Mouse (Mus musculus): ENCODE measurements around the gene Fggy. TPM values are rescaled to one million over a fixed set of nuclear protein-coding genes. Genes with fewer than 3 reads are reported as not detected.

The Fggy gene
- total RNA-seq, 2 experiments from 2014 or later = 14.9 to 16.2 TPM

DNA sequence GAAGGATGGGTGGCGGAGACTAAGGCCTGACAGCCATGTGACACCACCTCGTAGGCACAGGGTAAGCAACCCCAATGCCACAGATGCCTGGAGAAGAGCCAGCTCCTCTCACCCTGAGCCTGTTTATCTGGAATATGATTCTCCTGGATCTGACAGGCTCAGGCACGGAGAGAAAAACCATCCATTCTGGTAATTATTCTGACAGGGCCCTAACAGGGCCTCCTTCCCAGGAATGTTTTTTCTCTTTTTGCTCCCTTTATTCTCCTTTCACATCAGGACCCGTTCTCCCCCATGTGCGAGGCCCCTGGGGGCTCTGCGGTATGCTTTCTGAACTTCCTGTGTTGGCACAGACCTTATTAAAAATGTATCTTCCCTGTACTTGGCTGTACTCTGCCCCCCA, 94.7 kb downstream of the Fggy start:
- intact Hi-C loops (cut with DNase I) = no loop called here
- DNase-seq (ENCODE audit: low spot score in 2 of 2) = no peak

DNA sequence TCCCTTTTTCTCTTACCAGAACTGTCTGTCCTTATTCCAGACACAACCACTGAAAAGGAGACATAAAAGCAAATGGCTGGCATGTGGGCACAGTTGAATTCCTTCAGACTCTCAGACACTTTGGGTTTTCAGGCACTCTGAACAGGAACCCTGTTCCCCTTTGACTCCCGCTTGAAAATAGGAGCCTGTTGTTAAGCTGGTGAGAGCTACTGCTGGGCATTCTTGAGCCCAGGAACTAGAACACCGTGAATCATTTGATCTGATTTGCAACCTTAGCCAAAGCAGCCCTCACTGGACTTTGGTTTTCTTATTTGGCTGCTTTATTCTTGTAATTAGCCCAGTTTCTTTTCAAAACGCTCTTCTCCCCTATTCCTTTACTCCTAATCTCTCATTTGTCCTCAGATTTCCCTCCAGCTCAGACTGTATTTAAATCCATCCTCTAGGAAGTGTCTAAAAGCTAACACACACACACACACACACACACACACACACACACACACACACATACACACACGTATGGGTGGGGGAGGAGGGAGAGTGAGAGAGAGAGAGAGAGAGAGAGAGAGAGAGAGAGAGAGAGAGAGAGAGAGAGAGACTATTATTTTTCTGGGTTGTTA, 96.1 kb downstream of the Fggy start:
- intact Hi-C loops (cut with DNase I) = no loop called here
- DNase-seq (ENCODE audit: low spot score in 2 of 2) = peak in 1 of 2 experiments; percentile 39

DNA sequence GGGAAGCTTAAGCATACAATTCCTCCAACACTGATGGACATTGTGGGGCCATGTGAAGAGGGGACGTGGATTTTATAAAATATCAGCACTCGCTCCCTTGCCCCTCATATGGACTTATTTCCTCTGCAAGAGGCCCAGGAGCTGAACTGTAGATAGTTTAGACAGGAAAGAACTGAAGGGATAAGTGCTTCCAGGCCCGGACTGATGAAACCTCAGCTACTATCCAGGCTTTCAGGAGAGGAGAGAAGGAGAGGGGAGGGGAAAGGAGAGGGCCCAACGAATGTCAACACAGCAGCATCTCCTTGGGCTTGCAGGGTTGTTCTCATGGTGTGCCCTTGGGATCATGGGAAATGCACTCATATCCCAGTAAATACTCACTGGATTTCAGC, 96.6 kb downstream of the Fggy start:
- intact Hi-C loops (cut with DNase I) = no loop called here
- DNase-seq (ENCODE audit: low spot score in 2 of 2) = no peak

DNA sequence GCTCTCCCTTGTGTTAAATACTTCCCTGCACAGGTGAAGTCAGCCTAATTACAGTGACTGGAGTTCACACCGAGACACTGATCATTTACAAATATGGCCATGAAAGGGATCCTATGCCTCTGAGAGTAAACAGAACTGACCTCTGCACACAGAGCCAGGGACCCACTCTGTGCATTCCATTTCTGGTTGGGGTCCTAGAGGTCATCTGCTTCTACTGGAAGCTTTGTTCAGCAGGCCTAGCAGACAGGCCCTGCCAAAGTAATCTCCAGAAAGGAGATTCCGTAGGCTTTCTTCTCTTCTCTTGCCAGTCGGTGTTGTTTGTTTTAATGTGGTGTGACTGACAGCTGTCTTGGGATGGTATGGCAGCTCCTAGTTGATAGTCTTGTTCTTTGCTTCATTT, 101.7 kb downstream of the Fggy start:
- intact Hi-C loops (cut with DNase I) = no loop called here
- DNase-seq (ENCODE audit: low spot score in 2 of 2) = no peak

DNA sequence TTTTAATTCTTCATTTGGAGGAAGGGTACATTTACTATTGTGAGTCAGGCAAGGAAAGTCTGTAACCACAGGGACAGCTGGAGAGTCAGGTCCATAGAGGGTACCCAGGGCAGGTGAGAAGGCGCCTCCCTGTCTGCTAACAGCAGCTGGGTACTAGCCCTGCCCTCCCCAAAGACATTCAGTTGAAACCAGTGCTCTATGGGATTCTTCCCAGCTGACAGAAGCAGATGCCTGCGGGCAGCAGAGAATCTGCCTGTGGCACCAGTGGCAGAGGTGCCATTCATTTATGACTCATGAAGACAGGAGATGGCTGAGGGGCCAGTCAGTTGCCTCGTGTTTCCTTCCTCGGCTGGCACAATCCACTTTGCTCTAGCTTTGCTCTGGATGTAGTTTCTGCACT, 106.3 kb downstream of the Fggy start:
- intact Hi-C loops (cut with DNase I) = no loop called here

DNA sequence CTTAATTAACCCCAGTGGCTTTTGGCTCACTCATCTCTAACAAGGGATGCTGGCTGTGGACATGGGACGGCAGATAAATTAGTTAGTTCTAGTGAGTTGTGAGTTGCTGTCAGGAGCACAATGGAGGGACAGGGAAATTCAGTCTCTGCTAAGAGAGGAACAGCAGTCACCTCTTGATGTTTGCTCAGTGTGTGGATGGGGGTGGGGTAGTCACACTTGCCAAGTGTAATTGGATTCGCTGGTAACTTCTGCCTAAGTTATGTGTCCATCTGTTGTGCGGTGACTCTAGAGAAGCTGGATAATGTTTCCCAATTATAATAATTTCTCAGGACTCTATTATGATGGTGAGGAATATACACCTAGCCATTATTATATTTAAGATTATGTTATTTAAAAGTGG, 107.0 kb downstream of the Fggy start:
- no peak for DNase-seq (ENCODE audit: low spot score in 2 of 2)
- intact Hi-C loops (cut with DNase I) = no loop called here

More for the DNA sequence above, 106.3 kb downstream of the Fggy start:
- no peak for DNase-seq (ENCODE audit: low spot score in 2 of 2)

DNA sequence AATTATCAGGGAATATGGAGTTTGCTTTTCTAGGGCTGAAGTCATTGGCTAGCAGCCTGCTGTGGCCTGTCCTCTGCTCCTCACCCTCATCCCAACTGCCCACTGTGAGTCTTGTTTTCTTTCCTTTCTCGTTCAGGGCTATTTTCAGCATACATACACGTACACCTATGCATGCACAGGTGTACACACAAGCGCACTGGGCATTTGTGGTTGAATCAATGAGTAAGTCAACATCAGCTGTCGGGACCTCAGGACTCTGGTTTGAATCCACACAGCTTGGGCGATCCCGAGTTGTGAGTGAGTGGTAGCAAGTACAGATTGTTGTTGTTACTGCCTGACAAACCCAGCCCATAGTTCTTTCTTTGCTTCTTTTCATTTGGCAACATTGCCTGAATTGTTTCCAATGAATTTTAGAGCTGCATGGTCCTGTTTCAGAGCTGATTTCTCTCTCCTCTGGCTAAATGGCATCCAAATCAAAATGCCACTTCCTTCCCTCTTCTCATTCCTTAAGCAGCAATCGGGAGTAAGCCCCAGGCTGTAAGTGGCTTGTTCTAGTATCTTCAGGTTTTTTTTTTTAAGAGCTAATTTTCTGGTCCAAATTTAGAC, 109.1 kb downstream of the Fggy start:
- DNase-seq (ENCODE audit: low spot score in 2 of 2) = no peak
- intact Hi-C loops (cut with DNase I) = no loop called here

DNA sequence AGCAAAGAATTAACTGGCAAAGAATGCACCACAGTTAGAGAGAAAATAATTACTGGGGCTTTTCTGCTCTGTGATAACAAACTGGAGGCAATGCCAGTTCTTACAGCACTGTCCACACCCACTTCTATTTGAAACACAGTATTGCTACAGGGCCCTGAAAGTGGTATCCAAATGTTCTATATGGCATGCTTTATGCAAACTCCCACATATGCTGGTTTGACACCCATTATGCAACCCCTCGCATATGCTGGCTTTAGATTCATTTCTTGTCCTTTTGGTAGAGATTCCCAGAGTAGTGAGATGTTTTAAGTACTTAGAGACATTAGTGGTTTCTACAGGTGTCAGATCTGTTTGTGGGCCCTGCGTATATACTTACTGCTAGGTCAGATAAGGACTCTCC, 109.6 kb downstream of the Fggy start:
- peak in 1 of 2 experiments; percentile 74 for DNase-seq (ENCODE audit: low spot score in 2 of 2)
- intact Hi-C loops (cut with DNase I) = no loop called here

DNA sequence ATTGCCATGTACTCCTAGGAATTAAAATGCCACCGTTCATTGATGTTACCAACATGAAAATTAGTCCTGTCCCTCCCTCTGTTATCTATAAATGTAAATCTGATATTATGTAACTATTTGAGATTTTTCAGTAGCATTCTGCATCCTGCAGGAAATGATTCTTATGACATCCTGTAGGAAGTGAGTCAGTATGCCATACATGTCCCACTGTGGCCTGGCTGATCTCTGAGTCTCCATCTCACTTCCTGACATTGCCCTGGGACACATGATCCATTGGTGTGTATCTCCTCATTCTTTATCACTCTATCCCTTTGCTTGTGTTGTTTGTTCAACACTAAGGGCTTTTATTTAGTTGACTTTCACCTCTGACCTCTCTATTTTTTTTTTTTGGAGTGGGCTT, 110.3 kb downstream of the Fggy start:
- intact Hi-C loops (cut with DNase I) = no loop called here
- DNase-seq (ENCODE audit: low spot score in 2 of 2) = no peak

DNA sequence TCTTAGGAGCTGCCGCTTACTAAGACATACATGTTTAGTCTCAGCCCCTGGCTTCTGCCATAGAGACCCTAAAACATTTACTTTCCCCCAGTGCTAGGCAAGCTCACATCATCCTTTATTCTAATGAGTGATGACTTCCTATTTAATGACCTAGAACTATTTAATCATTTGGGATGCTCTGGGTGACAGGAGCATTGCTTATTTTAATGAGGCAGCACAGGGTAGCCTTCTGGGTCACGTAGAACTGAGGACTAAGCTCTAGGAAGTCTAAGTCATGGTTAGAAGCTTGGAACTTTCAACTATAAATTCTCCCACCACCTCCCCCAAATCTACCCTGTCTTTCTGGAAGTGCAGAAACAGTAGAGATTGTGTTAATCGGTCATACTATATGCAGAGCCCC, 111.2 kb downstream of the Fggy start:
- DNase-seq (ENCODE audit: low spot score in 2 of 2) = no peak
- intact Hi-C loops (cut with DNase I) = no loop called here

DNA sequence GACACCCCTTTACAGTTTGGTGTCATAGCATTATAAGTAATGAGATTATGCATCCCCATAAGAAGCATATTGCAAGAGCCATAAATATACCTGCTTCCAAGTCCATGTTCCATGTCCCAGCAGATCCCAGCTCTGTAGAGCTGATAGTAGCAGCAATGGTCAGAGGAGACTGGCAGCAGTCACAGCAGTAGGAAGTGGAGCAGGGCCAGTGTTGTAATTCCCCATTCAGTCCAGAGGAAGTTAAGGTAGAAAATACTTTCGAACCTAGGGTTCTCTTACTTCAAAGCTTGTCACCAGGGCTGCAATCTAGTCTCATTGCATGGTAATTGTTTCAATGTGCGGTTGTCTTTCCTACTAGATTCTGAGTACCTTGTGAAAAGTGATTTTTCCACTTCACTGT, 112.0 kb downstream of the Fggy start:
- intact Hi-C loops (cut with DNase I) = no loop called here
- no peak for DNase-seq (ENCODE audit: low spot score in 2 of 2)

DNA sequence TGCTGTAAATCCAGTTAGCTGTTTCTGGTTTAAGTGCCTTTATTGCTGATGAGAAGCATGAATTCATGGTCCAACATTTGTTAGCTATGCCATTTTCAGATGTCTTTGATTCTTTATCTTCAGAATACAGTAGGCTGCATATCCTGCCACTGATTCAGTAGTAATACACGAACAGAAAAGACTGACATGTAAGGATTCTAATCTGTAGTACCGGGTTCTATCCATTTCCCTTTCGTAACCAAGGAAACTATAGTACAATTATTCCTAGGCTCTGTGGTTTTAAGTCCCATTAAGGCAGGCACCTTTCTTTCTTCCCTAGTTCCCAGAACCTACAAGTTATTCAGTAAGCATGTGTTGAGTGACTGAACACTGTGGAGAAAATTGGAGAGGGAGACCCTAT, 113.3 kb downstream of the Fggy start:
- intact Hi-C loops (cut with DNase I) = no loop called here

DNA sequence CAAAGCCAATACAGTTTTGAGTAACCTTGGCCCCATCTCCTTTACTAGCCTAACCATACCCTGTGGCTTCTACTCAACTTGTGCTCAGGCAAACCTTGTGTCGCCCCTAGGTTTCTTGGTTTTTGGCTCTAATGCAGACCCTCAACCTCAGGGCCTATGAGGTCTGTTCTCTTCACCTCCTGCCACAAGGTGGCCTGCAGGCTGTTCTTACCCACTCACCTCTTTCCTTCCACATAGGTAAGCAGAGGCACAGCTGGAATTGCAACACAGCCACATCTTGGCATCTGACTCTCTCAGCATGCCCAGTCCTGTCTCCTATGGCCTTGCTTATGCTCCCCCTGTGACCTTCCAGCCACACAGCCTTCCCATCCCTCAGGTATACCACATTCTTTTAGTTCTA, 114.7 kb downstream of the Fggy start:
- intact Hi-C loops (cut with DNase I) = no loop called here

More for the DNA sequence above, 113.3 kb downstream of the Fggy start:
- no peak for DNase-seq (ENCODE audit: low spot score in 2 of 2)

DNA sequence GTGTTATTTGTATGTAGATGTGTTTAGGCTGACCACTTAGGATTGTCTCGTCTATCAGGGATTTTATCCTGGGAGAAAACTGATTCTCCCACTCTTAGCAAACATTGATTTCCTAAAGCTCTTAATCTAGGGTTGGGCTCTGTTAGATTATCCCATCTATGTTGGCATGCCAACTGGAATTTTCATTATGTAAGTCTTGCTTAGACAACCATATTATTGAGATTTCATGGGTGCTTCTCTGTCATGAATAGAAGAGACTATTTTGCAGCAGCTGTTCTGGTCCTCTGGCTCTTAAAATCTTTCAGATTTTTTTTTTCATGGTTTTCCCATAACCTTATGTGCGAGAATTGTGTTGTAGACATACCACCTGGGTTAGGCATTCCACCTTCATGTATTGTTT, 119.1 kb downstream of the Fggy start:
- DNase-seq (ENCODE audit: low spot score in 2 of 2) = no peak

More for the DNA sequence above, 114.7 kb downstream of the Fggy start:
- no peak for DNase-seq (ENCODE audit: low spot score in 2 of 2)

DNA sequence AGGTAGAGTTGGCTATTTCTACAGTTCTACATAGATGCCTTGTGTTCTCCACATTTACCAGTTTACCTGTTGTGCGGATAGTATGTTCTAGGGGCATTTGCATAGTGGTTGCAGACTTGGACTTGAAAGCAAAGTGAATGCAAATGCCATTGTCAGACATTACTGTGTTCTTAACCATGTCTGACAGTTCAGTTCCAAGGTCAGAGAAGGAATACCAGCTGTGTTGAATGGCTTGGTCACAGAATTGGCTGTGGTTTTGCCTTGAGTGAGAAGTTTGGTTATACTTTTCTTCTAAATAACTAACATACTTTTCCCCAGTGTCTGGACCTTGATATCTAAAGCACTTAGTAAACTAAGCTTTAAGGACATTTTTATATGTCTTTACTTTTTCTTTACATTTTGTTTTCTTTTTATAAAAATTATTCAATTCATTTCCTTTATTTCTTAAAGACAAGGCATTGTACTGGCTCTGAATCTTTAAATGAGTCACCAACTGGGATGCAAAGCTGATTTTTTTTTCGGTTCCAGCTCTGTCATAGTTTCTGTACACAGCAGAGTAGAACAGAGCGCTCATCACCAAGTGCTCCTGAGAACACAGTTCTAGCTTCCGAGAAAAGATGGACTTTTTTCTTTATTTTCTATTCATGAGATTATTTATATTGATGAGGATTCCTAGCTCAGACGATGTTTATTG, 123.6 kb downstream of the Fggy start:
- intact Hi-C loops (cut with DNase I) = no loop called here
- peak in 1 of 2 experiments; percentile 21 for DNase-seq (ENCODE audit: low spot score in 2 of 2)

More for the DNA sequence above, 119.1 kb downstream of the Fggy start:
- intact Hi-C loops (cut with DNase I) = no loop called here

DNA sequence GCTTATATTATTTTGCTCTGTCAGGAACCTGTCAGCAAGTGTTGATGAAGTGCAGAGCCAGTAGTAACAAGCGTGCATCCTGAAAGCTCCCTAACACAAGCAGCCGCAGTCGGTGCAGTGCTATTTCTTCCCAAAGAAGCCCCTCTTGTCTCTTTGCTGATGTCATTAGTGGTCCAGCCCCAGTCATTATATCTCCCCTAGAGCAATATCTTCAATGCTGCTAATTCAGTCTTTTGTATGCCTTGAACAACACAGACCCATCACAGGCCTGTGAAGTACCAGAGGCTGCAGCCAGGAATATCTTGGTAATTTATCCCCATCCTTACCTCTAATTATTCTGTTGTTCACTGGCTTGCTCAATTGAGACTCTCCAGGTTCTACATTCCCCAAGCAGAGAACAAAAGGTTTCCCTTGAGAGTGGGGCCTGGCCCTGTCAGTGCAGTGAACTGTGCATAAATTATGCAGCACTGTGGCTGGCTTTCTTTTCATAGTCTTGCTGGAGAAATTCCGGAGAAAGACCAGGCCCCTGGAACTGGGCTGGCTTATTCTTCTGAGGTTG, 127.3 kb downstream of the Fggy start:
- peak in 1 of 2 experiments; percentile 5 for DNase-seq (ENCODE audit: low spot score in 2 of 2)
- intact Hi-C loops (cut with DNase I) = no loop called here

DNA sequence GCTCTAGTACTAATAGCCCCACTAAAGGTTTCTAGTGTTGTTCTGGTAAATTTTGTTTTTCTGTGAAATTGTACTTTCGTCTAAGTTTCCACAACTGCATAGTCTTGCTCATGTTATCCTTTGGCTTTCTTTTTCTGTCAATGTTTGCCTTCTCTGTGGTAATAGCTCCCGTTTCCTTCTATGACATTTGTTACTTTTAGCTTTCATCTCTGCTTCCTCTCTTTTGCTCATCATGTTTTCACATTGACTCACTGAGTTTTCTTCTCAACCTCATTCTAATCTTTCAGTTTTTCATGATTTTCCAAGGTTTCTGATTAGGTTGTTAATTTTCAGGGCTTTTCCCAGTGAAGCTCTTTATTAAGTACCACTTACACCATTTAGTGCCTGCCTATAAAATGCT, 129.5 kb downstream of the Fggy start:
- intact Hi-C loops (cut with DNase I) = no loop called here
- DNase-seq (ENCODE audit: low spot score in 2 of 2) = no peak

DNA sequence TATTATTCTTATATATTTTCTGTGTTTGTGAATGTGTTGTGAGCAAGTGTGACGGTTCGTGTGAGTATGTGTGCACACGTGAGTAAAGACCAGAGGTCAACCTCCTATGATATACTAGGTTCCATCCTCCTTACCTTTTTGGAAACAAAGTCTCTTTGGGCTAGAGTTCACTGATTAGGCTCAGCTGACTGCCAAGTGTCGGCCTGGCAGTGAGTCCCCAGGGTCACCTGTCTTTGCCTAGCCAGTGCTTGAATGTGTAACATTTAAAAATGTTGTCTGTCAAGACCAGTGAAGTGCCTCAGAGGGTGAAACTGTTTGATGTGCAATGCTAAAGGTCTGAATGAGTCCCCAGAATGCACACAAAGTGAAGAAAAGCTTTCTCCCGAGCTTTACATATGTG, 130.0 kb downstream of the Fggy start:
- intact Hi-C loops (cut with DNase I) = no loop called here

DNA sequence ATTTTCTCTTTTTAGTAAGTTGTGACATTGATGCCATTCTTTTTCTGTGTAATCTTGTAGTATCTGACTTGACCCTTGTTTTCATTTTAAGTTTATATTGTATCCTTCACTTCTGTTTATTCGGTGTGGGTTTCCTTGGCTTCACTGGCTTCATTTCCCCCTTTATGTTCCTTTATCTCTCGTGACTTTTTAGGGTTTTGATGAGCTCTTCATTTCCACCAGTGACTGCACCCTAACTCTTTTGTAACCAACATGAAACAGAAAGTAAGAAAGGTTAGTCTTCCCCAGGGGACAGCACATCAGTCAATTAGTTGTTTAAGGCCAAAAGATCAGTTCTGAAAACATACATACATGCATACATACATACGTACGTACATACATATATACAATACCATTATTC, 130.9 kb downstream of the Fggy start:
- intact Hi-C loops (cut with DNase I) = no loop called here
- DNase-seq (ENCODE audit: low spot score in 2 of 2) = no peak

More for the DNA sequence above, 130.0 kb downstream of the Fggy start:
- no peak for DNase-seq (ENCODE audit: low spot score in 2 of 2)

DNA sequence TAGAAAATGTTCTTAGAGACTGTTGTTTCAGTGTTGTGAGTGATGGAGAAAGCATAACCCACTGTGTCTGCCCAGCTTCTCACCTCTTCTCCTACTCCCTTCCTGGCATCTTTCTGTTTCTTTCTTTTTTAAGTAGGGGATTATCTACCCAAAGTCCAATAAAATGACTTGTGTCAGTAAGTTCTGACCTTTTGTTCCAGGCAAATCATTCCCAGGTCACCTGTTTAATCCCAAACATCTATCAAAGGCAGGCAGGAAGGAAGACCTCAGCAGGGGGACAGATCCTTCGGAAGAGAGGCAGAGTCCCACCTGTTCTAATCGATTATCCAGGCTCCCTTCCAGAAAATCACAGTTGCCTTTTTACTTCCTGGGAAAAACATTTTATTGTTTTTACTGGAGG, 143.1 kb downstream of the Fggy start:
- intact Hi-C loops (cut with DNase I) = no loop called here
- DNase-seq (ENCODE audit: low spot score in 2 of 2) = no peak

Data from left cerebral cortex, postnatal 25 days (tissue).